Mouse (Mus musculus) spleen, adult 2 months (tissue): Measurements from ENCODE around the gene Parp2. TPM values are rescaled to one million over a fixed set of nuclear protein-coding genes. Genes with fewer than 3 reads are reported as not detected.
A peak's percentile ranks its signal among the peaks of the same experiment; 100 is the strongest.

Source experiments
- DNase-seq, 2 experiments: peaks; one replicate each; pipeline versions ENCODE4 v3.0.0 to v3.0.0-alpha.2; 2012 to 2021; ENCODE audit warnings: low spot score in 2 of 2, low read depth in 1 of 2
- H3K27ac ChIP-seq: fragments of 200-500 bp; 2 replicates; pipeline ENCODE4 v1.5.1; 2012; ENCODE audit warnings: low read length, inconsistent platforms; ENCODE audit not compliant: insufficient read depth
- H3K27me3 ChIP-seq: fragments of 200-500 bp; 2 replicates; pipeline ENCODE4 v1.6.1; 2012; ENCODE audit warnings: mild to moderate bottlenecking, moderate library complexity, low read length, inconsistent platforms; ENCODE audit not compliant: control insufficient read depth, insufficient read depth
- H3K36me3 ChIP-seq: fragments of 200-500 bp; 2 replicates; pipeline ENCODE4 v1.6.1; 2012; ENCODE audit warnings: mild to moderate bottlenecking, low read length, inconsistent platforms; ENCODE audit not compliant: control insufficient read depth, insufficient read depth
- H3K4me1 ChIP-seq: fragments of 200-500 bp; 2 replicates; pipeline ENCODE4 v1.6.1; 2011; ENCODE audit warnings: inconsistent platforms; ENCODE audit not compliant: control insufficient read depth, insufficient read depth, insufficient read length
- H3K4me3 ChIP-seq: fragments of 200-500 bp; 2 replicates; pipeline ENCODE4 v1.5.1; 2011; ENCODE audit warnings: mild to moderate bottlenecking, inconsistent platforms; ENCODE audit not compliant: insufficient read depth, insufficient read length; ENCODE audit errors: extremely low read depth
- CTCF ChIP-seq: fragments of 200-500 bp; IDR thresholded peaks from 2 replicates; pipeline ENCODE4 v1.5.1; 2011; ENCODE audit warnings: mild to moderate bottlenecking, inconsistent platforms; ENCODE audit not compliant: insufficient read depth, insufficient read length, insufficient replicate concordance; ENCODE audit errors: extremely low read depth
- POLR2A ChIP-seq: fragments of 200-500 bp; IDR thresholded peaks from 2 replicates; pipeline ENCODE4 v1.6.1; 2011; ENCODE audit warnings: low read depth, low read length, inconsistent platforms
- WGBS: fragments of 180-500 bp; shearing (Covaris S2); methylation state at CpG from one replicate; pipeline ENCODE4 v1.1.7; 2018; 5-methylcytosine and 5-hydroxymethylcytosine counted together
- polyA plus RNA-seq: library from polyadenylated mRNA; depleted of rRNA; stranded (reverse); fragments of >200 nt; gene quantifications from 2 replicates; pipeline ENCODE4 v1.2.3, GENCODE M21; 2012; rRNA removed

The Parp2 gene
- polyA plus RNA-seq, 1 experiment: 17.5 TPM

- no peak for DNase-seq
- Histone ChIP-seq H3K4me1 (peaks cover 3% of the 10 kb centered on the region; the same call in 1 of the 2 replicates), H3K27ac (no peak overlapping the region), H3K36me3 (peaks cover 8% of the 10 kb centered on the region), H3K4me3 (no peak overlapping the region), H3K27me3 (no peaks in the 10 kb centered on the region)
- no peak for TF ChIP-seq POLR2A
- WGBS: 95% methylated on average over 3 of the region's 3 CpGs
These were observed 59.3 kb downstream of the Parp2 start for GRCm38 (mm10) chr14:50866966-50867365.

GRCm38 (mm10) chr14:50868211-50868610 is 60.6 kb downstream of the Parp2 start:
- Histone ChIP-seq H3K27me3 (no peaks in the 10 kb centered on the region), H3K36me3 (peaks cover 3% of the 10 kb centered on the region), H3K27ac (no peak overlapping the region), H3K4me3 (no peak overlapping the region), H3K4me1 (peaks cover 3% of the 10 kb centered on the region; the same call in 1 of the 2 replicates)
- DNase-seq: no peak
- no peak for TF ChIP-seq POLR2A
- TF ChIP-seq CTCF: no peak
- WGBS: 93% methylated on average over 4 of the region's 4 CpGs

GRCm38 (mm10) chr14:50868656-50869055 is 61.0 kb downstream of the Parp2 start:
- Histone ChIP-seq H3K4me3 (no peak overlapping the region), H3K4me1 (peaks cover 3% of the 10 kb centered on the region; the same call in 1 of the 2 replicates), H3K36me3 (peaks cover 3% of the 10 kb centered on the region), H3K27me3 (no peaks in the 10 kb centered on the region), H3K27ac (no peak overlapping the region)
- TF ChIP-seq CTCF (no peak), POLR2A (no peak)
- 90% methylated on average over 5 of the region's 5 CpGs for WGBS
- DNase-seq: no peak

- H3K4me1 ChIP-seq: peaks cover 3% of the 10 kb centered on the region; the same call in 1 of the 2 replicates
- H3K36me3 ChIP-seq: peaks cover 3% of the 10 kb centered on the region; the same call in 1 of the 2 replicates
- TF ChIP-seq CTCF (no peak), POLR2A (peak; percentile 5; the same call in 1 of the 2 replicates)
- peak within 1 kb of the TSS; percentile 84 for H3K27ac ChIP-seq
- 2% methylated on average over 32 of the region's 32 CpGs for WGBS
- H3K27me3 ChIP-seq: no peaks in the 10 kb centered on the region
- DNase-seq: peak; percentile 55 to 59
- peak within 1 kb of the TSS; percentile 87 for H3K4me3 ChIP-seq
These were observed 62.5 kb downstream of the Parp2 start, which contains the start of gene Tep1 for GRCm38 (mm10) chr14:50869889-50870804. Gene Tep1, minus strand, starts transcription at chr14:50870560.

GRCm38 (mm10) chr14:50870805-50871143 is 63.1 kb downstream of the Parp2 start:
- H3K27me3 ChIP-seq: no peaks in the 10 kb centered on the region
- TF ChIP-seq CTCF: no peak
- no peak; the same call in 1 of the 2 replicates for TF ChIP-seq POLR2A
- DNase-seq: no peak
- H3K27ac ChIP-seq: peak overlapping the region; percentile 65
- 32% methylated on average over 5 of the region's 5 CpGs for WGBS
- H3K4me1 ChIP-seq: peaks cover 3% of the 10 kb centered on the region; the same call in 1 of the 2 replicates
- H3K4me3 ChIP-seq: peak overlapping the region; percentile 87
- H3K36me3 ChIP-seq: 0 out of 2 replicates have a peak, but pooled peaks cover 3% of the 10 kb centered on the region

Other genes with a start within 250 kb of the Parp2 start
- not detected in 2 replicates for gene Olfr744, start 193.0 kb upstream of the Parp2 start, polyA plus RNA-seq
- not detected in 2 replicates for gene Olfr745, start 168.5 kb upstream of the Parp2 start, polyA plus RNA-seq
- not detected in 2 replicates for gene Olfr746, start 160.8 kb upstream of the Parp2 start, polyA plus RNA-seq
- gene Olfr747, start 114.6 kb upstream of the Parp2 start, polyA plus RNA-seq: not detected in 2 replicates
- gene Olfr748, start 100.5 kb upstream of the Parp2 start, polyA plus RNA-seq: not detected in 2 replicates
- not detected in 2 replicates for gene Olfr749, start 62.7 kb upstream of the Parp2 start, polyA plus RNA-seq
- gene Ttc5, start 22.3 kb upstream of the Parp2 start, polyA plus RNA-seq: 24.3 and 28.1 TPM in 2 replicates
- gene Ccnb1ip1, start 109 bp upstream of the Parp2 start, polyA plus RNA-seq: not detected in 2 replicates
- 37.8 and 38.4 TPM in 2 replicates for gene Tep1, start 62.7 kb downstream of the Parp2 start, polyA plus RNA-seq
- 0.09 and 0.18 TPM in 2 replicates for gene Klhl33, start 89.7 kb downstream of the Parp2 start, polyA plus RNA-seq
- gene Osgep, start 117.1 kb downstream of the Parp2 start, polyA plus RNA-seq: 74.2 and 145 TPM in 2 replicates
- 22.7 and 26.8 TPM in 2 replicates for gene Apex1, start 117.1 kb downstream of the Parp2 start, polyA plus RNA-seq
- gene Pip4p1, start 123.0 kb downstream of the Parp2 start, polyA plus RNA-seq: 87.3 and 131 TPM in 2 replicates
- 21.4 and 27.0 TPM in 2 replicates for gene Pnp, start 123.2 kb downstream of the Parp2 start, polyA plus RNA-seq
- 26.2 and 28.4 TPM in 2 replicates for gene Gm49342, start 136.7 kb downstream of the Parp2 start, polyA plus RNA-seq
- 2.7 and 3.1 TPM in 2 replicates for gene Pnp2, start 148.2 kb downstream of the Parp2 start, polyA plus RNA-seq
- not detected in 2 replicates for gene Rnase10, start 199.9 kb downstream of the Parp2 start, polyA plus RNA-seq
- gene Rnase9, start 234.0 kb downstream of the Parp2 start, polyA plus RNA-seq: not detected in 2 replicates
- gene Rnase11, start 242.3 kb downstream of the Parp2 start, polyA plus RNA-seq: not detected in 2 replicates
- 0.68 and 1.1 TPM in 2 replicates for gene Rnase12, start 249.8 kb downstream of the Parp2 start, polyA plus RNA-seq